Mouse (Mus musculus) embryonic facial prominence, embryonic 14.5 days (tissue): ENCODE results near the gene Tpst2. TPM values are rescaled to one million over a fixed set of nuclear protein-coding genes. Genes with fewer than 3 reads are reported as not detected.
A peak's percentile ranks its signal among the peaks of the same experiment; 100 is the strongest.

Experiments
- ATAC-seq: fragments of 200-750 bp; cut with Nextera tagmentation; 2 replicates; pipeline ENCODE4 v1.8.0; 2017; ENCODE audit warnings: low read depth, moderate number of reproducible peaks, moderate TSS enrichment
- DNase-seq: peaks from one replicate; pipeline ENCODE4 v3.0.0-alpha.2; 2015; ENCODE audit warnings: low spot score
- H3K27ac ChIP-seq: fragments of 300-500 bp; sonication (generic); replicated peaks from 2 replicates; pipeline ENCODE4 v1.5.1; 2014; ENCODE audit warnings: low read depth, mild to moderate bottlenecking, low read length, moderate library complexity
- H3K27me3 ChIP-seq: fragments of 300-500 bp; sonication (generic); replicated peaks from 2 replicates; pipeline ENCODE4 v1.6.1; 2014; ENCODE audit warnings: low read length; ENCODE audit not compliant: control insufficient read depth, insufficient read depth
- H3K36me3 ChIP-seq: fragments of 300-500 bp; sonication (generic); 2 replicates; pipeline ENCODE4 v1.6.1; 2014; ENCODE audit warnings: low read length, mixed read lengths; ENCODE audit not compliant: control insufficient read depth, insufficient read depth
- H3K4me1 ChIP-seq: fragments of 300-500 bp; sonication (generic); 2 replicates; pipeline ENCODE4 v1.6.1; 2014; ENCODE audit warnings: antibody characterized with exemption, low read length; ENCODE audit not compliant: control insufficient read depth, insufficient read depth
- H3K4me2 ChIP-seq: fragments of 300-500 bp; sonication (generic); 2 replicates; pipeline ENCODE4 v1.6.1; 2014; ENCODE audit warnings: low read depth, mild to moderate bottlenecking, low read length, moderate library complexity, mixed read lengths
- H3K4me3 ChIP-seq: fragments of 300-500 bp; sonication (generic); 2 replicates; pipeline ENCODE4 v1.5.1; 2014; ENCODE audit warnings: low read depth, mild to moderate bottlenecking, low read length
- H3K9ac ChIP-seq: fragments of 300-500 bp; sonication (generic); 2 replicates; pipeline ENCODE4 v1.6.1; 2014; ENCODE audit warnings: low read depth, mild to moderate bottlenecking, low read length, moderate library complexity, mixed read lengths
- H3K9me3 ChIP-seq: fragments of 300-500 bp; sonication (generic); 2 replicates; pipeline ENCODE4 v1.6.1; 2016; ENCODE audit warnings: low read length; ENCODE audit not compliant: control insufficient read depth
- WGBS: fragments of 180-500 bp; shearing (Covaris S2); extraction: QIAGEN DNeasy Blood & Tissue Kit; methylation state at CpG from one replicate; pipeline ENCODE4 v1.1.7; 2014; 5-methylcytosine and 5-hydroxymethylcytosine counted together
- polyA plus RNA-seq: library from polyadenylated mRNA; unstranded; fragments of >200 nt; fragmentation: Nextera tagmentation; extraction: Ambion mirVana; gene quantifications from 2 replicates; pipeline ENCODE4 v1.2.1, GENCODE M21; 2014

The Tpst2 gene
- polyA plus RNA-seq, 1 experiment from 2014 or later, result 46.9 TPM

- no peak for ATAC-seq
- Histone ChIP-seq H3K4me3 (no peak overlapping the region), H3K9ac (no peak overlapping the region), H3K36me3 (no peaks in the 10 kb centered on the region), H3K9me3 (no peaks in the 10 kb centered on the region), H3K27ac (no peak overlapping the region), H3K27me3 (no peaks in the 10 kb centered on the region; the same call in 1 of the 2 replicates), H3K4me1 (no peaks in the 10 kb centered on the region), H3K4me2 (no peak overlapping the region)
- WGBS, result 36% methylated on average over 8 of the region's 8 CpGs
- no peak for DNase-seq
These were observed 29.1 kb upstream of the Tpst2 start for GRCm38 (mm10) chr5:112247399-112247798.

GRCm38 (mm10) chr5:112249106-112249505 lies 27.4 kb upstream of the Tpst2 start:
- no peak overlapping the region for H3K4me3 ChIP-seq
- H3K36me3 ChIP-seq, result no peaks in the 10 kb centered on the region
- no peak overlapping the region for H3K27ac ChIP-seq
- WGBS, result 83% methylated on average over 11 of the region's 11 CpGs
- H3K27me3 ChIP-seq, result no peaks in the 10 kb centered on the region; the same call in 1 of the 2 replicates
- no peaks in the 10 kb centered on the region for H3K4me1 ChIP-seq
- no peak for ATAC-seq
- no peak overlapping the region for H3K4me2 ChIP-seq
- DNase-seq, result no peak
- H3K9me3 ChIP-seq, result no peaks in the 10 kb centered on the region
- no peak overlapping the region for H3K9ac ChIP-seq

- no peak within 1 kb of the TSS for H3K4me3 ChIP-seq
- no peaks in the 10 kb centered on the region for H3K27me3 ChIP-seq
- no peak within 1 kb of the TSS for H3K27ac ChIP-seq
- no peak for ATAC-seq
- whole genome bisulfite sequencing, result 84% methylated on average over 2 of the region's 2 CpGs
- no peak within 1 kb of the TSS for H3K9ac ChIP-seq
- peaks cover 6% of the 10 kb centered on the region; the same call in 1 of the 2 replicates for H3K4me1 ChIP-seq
- no peak within 1 kb of the TSS for H3K4me2 ChIP-seq
- H3K9me3 ChIP-seq, result no peaks in the 10 kb centered on the region
- H3K36me3 ChIP-seq, result no peaks in the 10 kb centered on the region
- DNase-seq, result no peak
These were observed 24.1 kb upstream of the Tpst2 start, which contains the start of gene Cryba4 for GRCm38 (mm10) chr5:112252400-112252799. TSS of gene Cryba4 (minus strand) at chr5:112252518.

- Histone ChIP-seq H3K4me1 (peaks cover 6% of the 10 kb centered on the region; the same call in 1 of the 2 replicates), H3K9ac (no peak overlapping the region), H3K9me3 (no peaks in the 10 kb centered on the region), H3K27me3 (no peaks in the 10 kb centered on the region), H3K36me3 (no peaks in the 10 kb centered on the region), H3K4me2 (no peak overlapping the region), H3K4me3 (no peak overlapping the region), H3K27ac (no peak overlapping the region)
- 36% methylated on average over 8 of the region's 8 CpGs for WGBS
- ATAC-seq, result no peak
- no peak for DNase-seq
These were observed 23.3 kb upstream of the Tpst2 start for GRCm38 (mm10) chr5:112253169-112253568.

- DNase-seq (peak; percentile 28), ATAC-seq (peak; percentile 21; the same call in 1 of the 2 replicates)
- no peak overlapping the region for H3K27ac ChIP-seq
- 55% methylated on average over 7 of the region's 7 CpGs for WGBS
- no peak overlapping the region for H3K9ac ChIP-seq
- no peak overlapping the region for H3K4me2 ChIP-seq
- H3K36me3 ChIP-seq, result no peaks in the 10 kb centered on the region
- H3K27me3 ChIP-seq, result no peaks in the 10 kb centered on the region
- no peaks in the 10 kb centered on the region for H3K9me3 ChIP-seq
- H3K4me1 ChIP-seq, result peaks cover 6% of the 10 kb centered on the region; the same call in 1 of the 2 replicates
- no peak overlapping the region for H3K4me3 ChIP-seq
These were observed 22.1 kb upstream of the Tpst2 start for GRCm38 (mm10) chr5:112254282-112254806.

GRCm38 (mm10) chr5:112255426-112255825 lies 21.1 kb upstream of the Tpst2 start, which contains the start of gene Crybb1:
TSS of gene Crybb1 (plus strand) at chr5:112255815.
- H3K4me2 ChIP-seq, result no peak within 1 kb of the TSS
- DNase-seq, result no peak
- H3K27me3 ChIP-seq, result no peaks in the 10 kb centered on the region
- H3K9me3 ChIP-seq, result no peaks in the 10 kb centered on the region
- H3K4me3 ChIP-seq, result no peak within 1 kb of the TSS
- H3K36me3 ChIP-seq, result no peaks in the 10 kb centered on the region
- H3K4me1 ChIP-seq, result peaks cover 6% of the 10 kb centered on the region; the same call in 1 of the 2 replicates
- WGBS, result 45% methylated on average over 3 of the region's 3 CpGs
- no peak within 1 kb of the TSS for H3K27ac ChIP-seq
- peak within 1 kb of the TSS; percentile 10; the same call in 1 of the 2 replicates for H3K9ac ChIP-seq
- no peak for ATAC-seq

GRCm38 (mm10) chr5:112256457-112256856 lies 20.0 kb upstream of the Tpst2 start:
- H3K4me3 ChIP-seq, result no peak overlapping the region
- DNase-seq (no peak), ATAC-seq (no peak)
- no peak overlapping the region for H3K9ac ChIP-seq
- H3K36me3 ChIP-seq, result no peaks in the 10 kb centered on the region
- 70% methylated on average over 9 of the region's 9 CpGs for WGBS
- H3K27me3 ChIP-seq, result no peaks in the 10 kb centered on the region
- peaks cover 6% of the 10 kb centered on the region; the same call in 1 of the 2 replicates for H3K4me1 ChIP-seq
- no peak overlapping the region for H3K27ac ChIP-seq
- H3K4me2 ChIP-seq, result no peak overlapping the region
- no peaks in the 10 kb centered on the region for H3K9me3 ChIP-seq

GRCm38 (mm10) chr5:112257896-112258295 lies 18.6 kb upstream of the Tpst2 start:
- no peak overlapping the region for H3K4me3 ChIP-seq
- no peaks in the 10 kb centered on the region for H3K27me3 ChIP-seq
- no peak for DNase-seq
- no peaks in the 10 kb centered on the region for H3K9me3 ChIP-seq
- peaks cover 6% of the 10 kb centered on the region; the same call in 1 of the 2 replicates for H3K4me1 ChIP-seq
- H3K9ac ChIP-seq, result no peak overlapping the region
- no peak for ATAC-seq
- 64% methylated on average over 3 of the region's 3 CpGs for WGBS
- no peak overlapping the region for H3K4me2 ChIP-seq
- no peak overlapping the region for H3K27ac ChIP-seq
- H3K36me3 ChIP-seq, result no peaks in the 10 kb centered on the region
